In the genomic region with DNA sequence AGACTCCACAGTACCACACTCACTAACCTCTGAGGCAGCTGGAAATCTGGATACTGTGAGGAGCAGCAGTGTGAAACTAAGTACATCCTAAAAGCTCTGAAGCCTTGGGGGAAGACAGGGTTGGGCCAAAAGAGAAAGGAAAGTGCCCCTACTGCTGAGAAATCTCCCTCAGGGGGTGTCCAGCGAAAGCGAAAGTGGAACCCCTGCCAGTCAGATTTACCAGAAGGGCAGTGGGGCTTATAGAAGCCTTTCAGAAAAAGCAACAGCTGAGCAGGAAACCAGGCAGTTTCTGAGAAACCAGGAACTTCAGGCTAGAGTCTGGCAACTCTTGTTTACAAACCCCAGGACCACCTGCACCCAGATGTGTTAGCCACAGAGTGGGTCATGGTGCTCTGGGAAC, we compare ENCODE assay signal across 8 mouse cellular contexts.
DNase-seq lines count a peak whose midpoint lies in the region; ATAC-seq and TF ChIP-seq lines count a peak whose summit lies in the region.
"Had no signal": no experiment of that assay in that cellular context is flagged by ENCODE, and none has a peak within 500 bp of the region (broad histone marks: within the 10 kb centered on the region; RNA-seq: fewer than 3 reads in every experiment).

No protein-coding gene starts in this region.

- no peak for ATAC-seq in midbrain, embryonic 16.5 days

- TF ChIP-seq RAD21 in MEL (IDR thresholded peaks at IDR 0.05; ENCODE audit: low read depth, low read length): no peak

- H3K79me2 ChIP-seq in MEL (ENCODE audit: control insufficient read depth, insufficient read depth, low read length, poor library complexity): no peaks in the 10 kb centered on the region

- H3K27me3 ChIP-seq in MEL (ENCODE audit: control insufficient read depth in 1 of 2, insufficient read depth in 2 of 2, low read length in 2 of 2): no peaks in the 10 kb centered on the region
- no peaks in the 10 kb centered on the region for H3K27me3 ChIP-seq in heart, embryonic 10.5 days (ENCODE audit: insufficient read depth, poor library complexity, severe bottlenecking)
- H3K27me3 ChIP-seq in splenic B cell, adult 2 months (ENCODE audit: control insufficient read depth, insufficient read depth, low read length, poor library complexity, severe bottlenecking): no peaks in the 10 kb centered on the region
- no peaks in the 10 kb centered on the region for H3K27me3 ChIP-seq in midbrain, embryonic 16.5 days (ENCODE audit: control insufficient read depth, insufficient read depth, low read depth, low read length)
- H3K27me3 ChIP-seq: limb, embryonic 15.5 days had no signal

- H3K4me2 ChIP-seq in midbrain, embryonic 16.5 days (ENCODE audit: low read length): no peak overlapping the region
- H3K4me2 ChIP-seq: limb, embryonic 15.5 days had no signal

- H3K9me3 ChIP-seq in MEL (replicated peaks; ENCODE audit: insufficient read depth, low read length): no peaks in the 10 kb centered on the region
- H3K9me3 ChIP-seq in heart, embryonic 10.5 days: no peaks in the 10 kb centered on the region
- no peaks in the 10 kb centered on the region for H3K9me3 ChIP-seq in midbrain, embryonic 16.5 days (replicated peaks; ENCODE audit: control insufficient read depth, low read length, poor library complexity, severe bottlenecking)
- H3K9me3 ChIP-seq: limb, embryonic 15.5 days had no signal

- TF ChIP-seq POLR2A in MEL (IDR thresholded peaks at IDR 0.05; ENCODE audit: control insufficient read depth in 1 of 2, insufficient read depth in 1 of 2, low read depth in 1 of 2, low read length in 2 of 2, poor library complexity in 1 of 2): no peak
- TF ChIP-seq POLR2A in lung, adult 2 months (IDR thresholded peaks at IDR 0.05; ENCODE audit: borderline replicate concordance, extremely low read depth, low read depth, low read length): no peak

- H3K4me3 ChIP-seq in MEL (ENCODE audit: control insufficient read depth in 1 of 2, insufficient read depth in 1 of 2, low read depth in 2 of 2, low read length in 2 of 2): peak overlapping the region; percentile 18 to 37; a peak in 3 of 4 replicates
- H3K4me3 ChIP-seq in heart, embryonic 10.5 days: no peak overlapping the region
- H3K4me3 ChIP-seq in lung, adult 2 months (replicated peaks; ENCODE audit: extremely low read depth, low read depth, low read length): no peak overlapping the region
- no peak overlapping the region for H3K4me3 ChIP-seq in midbrain, embryonic 16.5 days (ENCODE audit: low read depth, low read length)
- H3K4me3 ChIP-seq: limb, embryonic 15.5 days had no signal

- no peak overlapping the region for H3K9ac ChIP-seq in MEL (ENCODE audit: control insufficient read depth, low read depth, low read length, poor library complexity, severe bottlenecking)
- H3K9ac ChIP-seq in midbrain, embryonic 16.5 days (ENCODE audit: low read depth, low read length): no peak overlapping the region
- H3K9ac ChIP-seq: limb, embryonic 15.5 days had no signal

- TF ChIP-seq CTCF in MEL (IDR thresholded peaks at IDR 0.05 in 2 of 3, conservative IDR thresholded peaks at IDR 0.05 in 1 of 3; ENCODE audit: control insufficient read depth in 1 of 3, insufficient read depth in 1 of 3, low read depth in 2 of 3, low read length in 3 of 3, poor library complexity in 1 of 3, severe bottlenecking in 1 of 3): no peak
- TF ChIP-seq CTCF in lung, adult 2 months (IDR thresholded peaks at IDR 0.05; ENCODE audit: insufficient read depth, low read length): no peak

- no peaks in the 10 kb centered on the region for H3K36me3 ChIP-seq in MEL (ENCODE audit: control insufficient read depth in 1 of 2, insufficient read depth in 2 of 2, low read length in 2 of 2)
- H3K36me3 ChIP-seq in heart, embryonic 10.5 days: no peaks in the 10 kb centered on the region
- no peaks in the 10 kb centered on the region for H3K36me3 ChIP-seq in splenic B cell, adult 2 months (ENCODE audit: control insufficient read depth, insufficient read depth, low read length, poor library complexity, severe bottlenecking)
- H3K36me3 ChIP-seq in midbrain, embryonic 16.5 days (ENCODE audit: control insufficient read depth, insufficient read depth, low read length): no peaks in the 10 kb centered on the region
- H3K36me3 ChIP-seq: limb, embryonic 15.5 days had no signal

- H3K27ac ChIP-seq in MEL (ENCODE audit: control insufficient read depth, low read depth, low read length): no peak overlapping the region
- H3K27ac ChIP-seq in heart, embryonic 10.5 days: 0 out of 2 replicates have a peak overlapping the region, but pooled peaks have one; percentile 25
- no peak overlapping the region for H3K27ac ChIP-seq in midbrain, embryonic 16.5 days (ENCODE audit: low read length)
- H3K27ac ChIP-seq: limb, embryonic 15.5 days had no signal

- WGBS in heart, embryonic 10.5 days: 39% methylated on average over 2 of the region's 2 CpGs
- WGBS in lung, adult 2 months: 22% methylated on average over 2 of the region's 2 CpGs
- 14% methylated on average over 2 of the region's 2 CpGs for WGBS in midbrain, embryonic 16.5 days

- H3K4me1 ChIP-seq in MEL (ENCODE audit: control insufficient read depth in 1 of 2, insufficient read depth in 2 of 2, low read length in 2 of 2): no peaks in the 10 kb centered on the region
- H3K4me1 ChIP-seq in heart, embryonic 10.5 days: no peaks in the 10 kb centered on the region
- H3K4me1 ChIP-seq in lung, adult 2 months (ENCODE audit: control insufficient read depth, insufficient read depth, low read length): peaks cover 15% of the 10 kb centered on the region
- no peaks in the 10 kb centered on the region for H3K4me1 ChIP-seq in midbrain, embryonic 16.5 days (ENCODE audit: control insufficient read depth, insufficient read depth, low read length)

- TF ChIP-seq EP300 in MEL (IDR thresholded peaks at IDR 0.05; ENCODE audit: low read depth in 1 of 2, low read length in 2 of 2): no peak

- DNase-seq in A20 (ENCODE audit: low read depth, low spot score) (peak; percentile 57), MEL (ENCODE audit: low read depth, low spot score) (no peak)
- no peak for DNase-seq in heart, embryonic 10.5 days (ENCODE audit: low spot score)
- DNase-seq in lung, adult 2 months: peak; percentile 33
- DNase-seq in splenic B cell, adult 2 months (ENCODE audit: low read depth, low spot score): peak; percentile 74
- DNase-seq in right cerebral cortex, postnatal 25 days: no peak

TF ChIP-seq in MEL, 35 proteins besides CTCF, POLR2A, EP300 and RAD21:
- TF ChIP-seq MAX (IDR thresholded peaks at IDR 0.05; ENCODE audit: low read length): no peak
- TF ChIP-seq UBTF (IDR thresholded peaks at IDR 0.05; ENCODE audit: borderline replicate concordance, insufficient read depth, low read depth, low read length): no peak
- TF ChIP-seq ETS1 (IDR thresholded peaks at IDR 0.05; ENCODE audit: low read depth, low read length): no peak
- no peak for TF ChIP-seq USF2 (IDR thresholded peaks at IDR 0.05; ENCODE audit: borderline replicate concordance in 1 of 2, insufficient read depth in 1 of 2, low read depth in 1 of 2, low read length in 2 of 2)
- TF ChIP-seq RCOR1 (IDR thresholded peaks at IDR 0.05; ENCODE audit: low read depth, low read length): no peak
- no peak for TF ChIP-seq SIN3A (IDR thresholded peaks at IDR 0.05; ENCODE audit: low read length)
- no peak for TF ChIP-seq ELF1 (IDR thresholded peaks at IDR 0.05; ENCODE audit: low read depth, low read length)

Comparison
In these comparisons a context has a peak if more than half of its experiments do, and no peak if none do; other contexts are left out.
1. DNase-seq: peak in A20 (single experiment), lung, adult 2 months (single experiment) and splenic B cell, adult 2 months (single experiment); none in MEL (single experiment), heart, embryonic 10.5 days (single experiment) and right cerebral cortex, postnatal 25 days (single experiment).
2. H3K4me3 ChIP-seq: peak in MEL (2 of 2); none in heart, embryonic 10.5 days (single experiment), lung, adult 2 months (single experiment) and midbrain, embryonic 16.5 days (single experiment).